Mouse (Mus musculus): ENCODE data around the gene Nudcd3. TPM values are rescaled to one million over a fixed set of nuclear protein-coding genes. Genes with fewer than 3 reads are reported as not detected.

Nudcd3 gene
- total and polyA plus RNA-seq, 3 experiments = 30.7 to 82.2 (median 35.6) TPM

DNA sequence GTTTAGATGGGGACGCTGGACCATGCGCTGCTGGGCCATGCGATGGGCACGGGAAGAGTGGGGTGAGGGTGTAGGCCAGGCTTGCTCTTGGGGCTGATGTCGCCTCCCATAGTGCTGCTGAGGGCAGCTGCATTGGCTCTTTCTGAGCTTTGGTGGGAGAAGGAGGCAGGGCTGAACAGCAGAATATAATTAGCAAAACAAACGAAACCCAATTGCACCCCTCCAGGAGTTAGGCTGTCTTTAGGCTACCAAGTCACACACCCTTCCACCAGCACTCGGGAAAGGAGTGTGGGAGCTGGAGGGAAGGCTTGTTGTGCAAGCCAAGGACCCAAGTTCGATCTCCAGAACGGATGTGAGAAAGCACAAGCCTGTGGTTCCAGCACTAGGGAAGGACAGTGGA lies 133.1 kb downstream of the Nudcd3 start:
- Histone ChIP-seq H3K79me2 (replicated peaks; ENCODE audit: control insufficient read depth, extremely low read depth, insufficient read depth, poor library complexity, severe bottlenecking) (no peaks in the 10 kb centered on the region), H3K36me3 (replicated peaks in 1 of 2; ENCODE audit: control insufficient read depth in 1 of 2, insufficient read depth in 1 of 2, low read length in 1 of 2) (no peaks in the 10 kb centered on the region), H3K4me2 (ENCODE audit: insufficient read depth, low read depth, poor library complexity, severe bottlenecking) (no peak overlapping the region), H3K4me1 (ENCODE audit: control insufficient read depth in 1 of 2, insufficient read depth in 2 of 2) (peaks cover 0 to 7% of the 10 kb centered on the region in 2 experiments; a peak in 1 of 4 replicates), H3K27me3 (replicated peaks) (peaks cover 15% of the 10 kb centered on the region), H3K27ac (ENCODE audit: insufficient read depth, low read depth) (no peak overlapping the region), H3K4me3 (replicated peaks in 1 of 3; ENCODE audit: low read depth in 2 of 3, low read length in 2 of 3, poor library complexity in 1 of 3) (no peak overlapping the region), H3K9ac (ENCODE audit: insufficient read depth, low read depth) (no peak overlapping the region), H3K9me3 (replicated peaks; ENCODE audit: low read length) (peaks cover 39% of the 10 kb centered on the region)
- no peak for DNase-seq (ENCODE audit: extremely low read depth)
- TF ChIP-seq SIN3A (IDR thresholded peaks at IDR 0.05; ENCODE audit: low read length) = no peak
- TF ChIP-seq RCOR1 (conservative IDR thresholded peaks at IDR 0.05; ENCODE audit: low read depth, low read length) = no peak
- no peak for TF ChIP-seq TBP (conservative IDR thresholded peaks at IDR 0.05; ENCODE audit: low read depth, low read length)
- no peak for TF ChIP-seq ZMIZ1 (IDR thresholded peaks at IDR 0.05; ENCODE audit: low read depth, low read length)
- no peak for TF ChIP-seq NELFE (IDR thresholded peaks at IDR 0.05; ENCODE audit: low read depth, low read length)
- TF ChIP-seq ZKSCAN1 (IDR thresholded peaks at IDR 0.05; ENCODE audit: borderline replicate concordance, low read depth, low read length) = no peak
- dilution Hi-C loops (cut with MboI; ENCODE audit: extremely low pct_ligation_motif_present, extremely low pct_unique_long_range_greater_than_20kb, low sequenced_read_pairs) = no loop called here
- in situ Hi-C loops (cut with MboI; ENCODE audit: low pct_ligation_motif_present, low pct_unique_long_range_greater_than_20kb, low sequenced_read_pairs) = no loop called here

DNA sequence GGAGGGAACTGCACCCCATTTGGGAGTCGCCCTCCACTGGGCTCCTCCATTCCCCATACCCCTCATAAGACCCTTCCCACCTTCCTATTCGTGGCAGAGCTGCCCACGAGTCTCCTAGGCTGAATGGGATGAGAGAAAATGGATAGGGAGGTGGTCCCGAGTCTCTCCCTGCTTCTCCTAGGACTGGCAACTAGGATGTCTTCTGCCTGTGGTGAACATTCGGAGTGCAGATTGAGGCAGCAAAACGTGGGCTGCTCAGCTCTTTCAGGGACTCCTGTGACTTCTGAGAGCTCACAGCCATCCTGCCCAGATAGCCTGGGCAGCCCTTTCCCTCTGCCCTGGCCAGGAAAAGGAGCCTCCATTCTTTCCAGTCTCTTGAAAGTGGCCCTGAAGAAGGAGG lies 134.0 kb downstream of the Nudcd3 start, which contains the start of gene Camk2b:
TSS of gene Camk2b (minus strand) at position 187 of the 400 bp plus-strand sequence.
- no peak within 1 kb of the TSS for H3K4me2 ChIP-seq (ENCODE audit: insufficient read depth, low read depth, poor library complexity, severe bottlenecking)
- H3K4me3 ChIP-seq (replicated peaks in 1 of 3; ENCODE audit: low read depth in 2 of 3, low read length in 2 of 3, poor library complexity in 1 of 3) = no peak within 1 kb of the TSS
- DNase-seq (ENCODE audit: extremely low read depth) = no peak
- 0 out of 4 replicates have a peak, but pooled peaks cover 0 to 4% of the 10 kb centered on the region in 2 experiments for H3K4me1 ChIP-seq (ENCODE audit: control insufficient read depth in 1 of 2, insufficient read depth in 2 of 2)
- H3K27ac ChIP-seq (ENCODE audit: insufficient read depth, low read depth) = no peak within 1 kb of the TSS
- no peaks in the 10 kb centered on the region for H3K36me3 ChIP-seq (replicated peaks in 1 of 2; ENCODE audit: control insufficient read depth in 1 of 2, insufficient read depth in 1 of 2, low read length in 1 of 2)
- H3K27me3 ChIP-seq (replicated peaks) = peaks cover 13% of the 10 kb centered on the region
- H3K9ac ChIP-seq (ENCODE audit: insufficient read depth, low read depth) = no peak within 1 kb of the TSS
- no peaks in the 10 kb centered on the region for H3K79me2 ChIP-seq (replicated peaks; ENCODE audit: control insufficient read depth, extremely low read depth, insufficient read depth, poor library complexity, severe bottlenecking)
- dilution Hi-C loops (cut with MboI; ENCODE audit: extremely low pct_ligation_motif_present, extremely low pct_unique_long_range_greater_than_20kb, low sequenced_read_pairs) = no loop called here
- H3K9me3 ChIP-seq (replicated peaks; ENCODE audit: low read length) = peaks cover 39% of the 10 kb centered on the region
- TF ChIP-seq NRF1 (IDR thresholded peaks at IDR 0.05; ENCODE audit: low read depth, low read length) = no peak
- in situ Hi-C loops (cut with MboI; ENCODE audit: low pct_ligation_motif_present, low pct_unique_long_range_greater_than_20kb, low sequenced_read_pairs) = no loop called here

DNA sequence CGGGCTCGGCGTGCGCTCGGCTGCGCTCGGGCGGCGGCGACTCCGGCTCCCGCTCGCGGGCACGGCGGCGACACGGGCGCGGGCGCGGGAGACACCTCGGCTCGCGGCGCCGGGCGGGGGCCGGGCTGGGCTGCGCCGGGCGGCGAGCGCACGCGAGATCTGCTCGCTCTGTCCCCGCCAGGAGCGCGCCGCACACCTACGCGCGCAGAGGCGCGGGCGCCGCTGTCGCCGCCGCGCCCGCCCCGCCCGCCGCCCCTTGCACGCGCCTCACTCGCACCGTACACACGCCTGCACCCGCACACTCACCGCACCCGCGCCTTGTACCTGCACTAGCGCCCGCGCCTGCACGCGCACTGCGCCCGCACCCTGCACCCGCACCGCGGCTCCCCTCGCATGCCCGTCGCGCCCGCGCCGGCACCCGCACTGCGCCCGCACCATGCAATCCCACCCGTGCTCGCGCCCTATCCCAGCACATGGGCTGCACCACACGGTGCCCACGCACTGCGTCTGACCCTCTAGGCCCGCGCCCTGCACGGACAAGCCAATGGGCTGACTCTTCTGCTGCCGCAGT lies 134.6 kb downstream of the Nudcd3 start:
- no peak for TF ChIP-seq SIN3A (IDR thresholded peaks at IDR 0.05; ENCODE audit: low read length)
- no peak for TF ChIP-seq USF2 (conservative IDR thresholded peaks at IDR 0.05; ENCODE audit: low read depth, low read length)
- TF ChIP-seq ZMIZ1 (IDR thresholded peaks at IDR 0.05; ENCODE audit: low read depth, low read length) = no peak
- TF ChIP-seq CHD2 (IDR thresholded peaks at IDR 0.05; ENCODE audit: low read length) = no peak
- TF ChIP-seq NELFE (IDR thresholded peaks at IDR 0.05; ENCODE audit: low read depth, low read length) = no peak
- TF ChIP-seq BHLHE40 (IDR thresholded peaks at IDR 0.05; ENCODE audit: low read depth, low read length) = no peak
- TF ChIP-seq MXI1 (IDR thresholded peaks at IDR 0.05; ENCODE audit: low read depth, low read length) = no peak
- TF ChIP-seq E2F4 (IDR thresholded peaks at IDR 0.05; ENCODE audit: insufficient replicate concordance, low read depth, low read length) = no peak
- TF ChIP-seq ZNF384 (IDR thresholded peaks at IDR 0.05; ENCODE audit: low read depth, low read length) = no peak
- no peak for TF ChIP-seq MAZ (IDR thresholded peaks at IDR 0.05; ENCODE audit: low read depth, low read length)
- no peak for TF ChIP-seq SMC3 (IDR thresholded peaks at IDR 0.05; ENCODE audit: low read depth, low read length)
- TF ChIP-seq NRF1 (IDR thresholded peaks at IDR 0.05; ENCODE audit: low read depth, low read length) = no peak
- no peak for TF ChIP-seq MAFK (IDR thresholded peaks at IDR 0.05; ENCODE audit: insufficient replicate concordance, low read length)
- TF ChIP-seq MEF2A (IDR thresholded peaks at IDR 0.05; ENCODE audit: borderline replicate concordance, low read depth, low read length) = no peak
- no peak for TF ChIP-seq KAT2A (IDR thresholded peaks at IDR 0.05; ENCODE audit: insufficient replicate concordance, low read length)
- TF ChIP-seq JUN (IDR thresholded peaks at IDR 0.05; ENCODE audit: insufficient read depth, low read depth, low read length) = no peak
- no peak for TF ChIP-seq TBP (conservative IDR thresholded peaks at IDR 0.05; ENCODE audit: low read depth, low read length)
- TF ChIP-seq USF1 (IDR thresholded peaks at IDR 0.05; ENCODE audit: low read depth, low read length) = no peak
- Histone ChIP-seq H3K9ac (ENCODE audit: insufficient read depth, low read depth) (no peak overlapping the region), H3K4me1 (ENCODE audit: control insufficient read depth in 1 of 2, insufficient read depth in 2 of 2) (0 out of 4 replicates have a peak, but pooled peaks cover 0 to 4% of the 10 kb centered on the region in 2 experiments), H3K4me2 (ENCODE audit: insufficient read depth, low read depth, poor library complexity, severe bottlenecking) (no peak overlapping the region), H3K27ac (ENCODE audit: insufficient read depth, low read depth) (no peak overlapping the region), H3K36me3 (replicated peaks in 1 of 2; ENCODE audit: control insufficient read depth in 1 of 2, insufficient read depth in 1 of 2, low read length in 1 of 2) (no peaks in the 10 kb centered on the region), H3K27me3 (replicated peaks) (peaks cover 11% of the 10 kb centered on the region), H3K9me3 (replicated peaks; ENCODE audit: low read length) (peaks cover 39% of the 10 kb centered on the region), H3K79me2 (replicated peaks; ENCODE audit: control insufficient read depth, extremely low read depth, insufficient read depth, poor library complexity, severe bottlenecking) (no peaks in the 10 kb centered on the region), H3K4me3 (replicated peaks in 1 of 3; ENCODE audit: low read depth in 2 of 3, low read length in 2 of 3, poor library complexity in 1 of 3) (no peak overlapping the region)
- DNase-seq (ENCODE audit: extremely low read depth) = no peak
- dilution Hi-C loops (cut with MboI; ENCODE audit: extremely low pct_ligation_motif_present, extremely low pct_unique_long_range_greater_than_20kb, low sequenced_read_pairs) = no loop called here
- in situ Hi-C loops (cut with MboI; ENCODE audit: low pct_ligation_motif_present, low pct_unique_long_range_greater_than_20kb, low sequenced_read_pairs) = no loop called here
